Mouse (Mus musculus): Measurements from ENCODE around the gene Dkk3. TPM values are rescaled to one million over a fixed set of nuclear protein-coding genes. Genes with fewer than 3 reads are reported as not detected.
A peak's percentile ranks its signal among the peaks of the same experiment; 100 is the strongest.

Gene Dkk3
- total RNA-seq (2021): 100 to 1,000 TPM; 136 to 236 TPM

GRCm38 (mm10) chr7:112158942-112159341, at the start of gene Dkk3:
Gene Dkk3, minus strand, starts transcription at chr7:112159057.
- DNase-seq (ENCODE audit: low spot score in 2 of 2): peak; percentile 47 to 75
- intact Hi-C loops (cut with DNase I): no loop called here

- DNase-seq (ENCODE audit: low spot score in 2 of 2): no peak
- intact Hi-C loops (cut with DNase I): no loop called here
These were observed 48.9 kb upstream of the Dkk3 start for GRCm38 (mm10) chr7:112207717-112208116.

DNA sequence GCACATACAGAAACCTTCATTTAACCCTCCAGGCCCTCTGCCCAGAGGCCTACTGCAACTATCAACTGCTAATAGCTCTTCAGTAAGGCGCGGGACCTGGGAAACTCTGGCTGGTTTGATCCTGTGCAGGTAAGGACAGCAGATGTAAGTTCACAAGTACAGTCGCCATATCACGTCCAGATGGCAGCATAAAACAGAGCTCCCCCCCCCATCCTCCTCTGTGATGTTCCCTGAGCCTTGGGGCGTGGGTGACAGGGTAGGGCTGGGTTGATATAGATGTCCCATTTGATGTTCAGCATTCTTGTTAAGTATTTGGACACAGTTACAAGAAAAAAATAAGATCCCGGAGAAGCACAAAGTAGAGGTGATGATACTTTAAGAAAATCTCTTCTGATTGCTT, 46.7 kb upstream of the Dkk3 start:
- no peak for DNase-seq (ENCODE audit: low spot score in 2 of 2)
- intact Hi-C loops (cut with DNase I): loop anchor here (2.0 kb wide), 2 partner anchors 17 to 35 kb away; no protein-coding TSS in a partner anchor

DNA sequence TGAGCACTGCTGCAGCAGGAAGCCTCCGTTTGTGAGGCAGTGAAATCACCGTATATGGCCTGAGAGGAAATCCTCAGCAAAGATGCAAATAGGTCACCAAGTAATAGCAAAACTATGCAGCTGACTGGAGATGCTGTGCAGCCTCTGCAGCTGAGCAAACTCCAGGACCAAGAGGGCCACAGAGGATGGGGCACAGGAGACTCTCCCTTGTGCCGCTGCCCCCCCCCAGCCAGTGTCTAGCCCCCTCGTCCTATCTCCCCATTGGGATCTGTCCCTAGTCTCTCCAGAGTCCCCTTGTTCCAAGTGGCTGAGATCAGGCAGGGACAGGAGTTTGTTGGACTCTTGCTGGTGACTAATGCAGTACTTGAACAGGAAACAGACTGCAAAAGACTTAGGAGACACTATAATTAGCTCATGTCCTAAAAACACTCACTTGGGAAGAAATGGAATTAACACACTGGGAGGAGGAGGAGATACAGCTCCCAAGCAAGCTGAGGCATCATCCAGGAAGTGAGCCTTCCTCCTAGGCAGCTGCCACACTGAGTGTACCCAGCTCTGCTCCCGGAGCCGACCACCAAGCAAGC, 45.6 kb upstream of the Dkk3 start:
- DNase-seq (ENCODE audit: low spot score in 2 of 2): peak in 1 of 2 experiments; percentile 63
- intact Hi-C loops (cut with DNase I): loop anchor here (2.0 to 5.0 kb wide), 3 partner anchors 18 to 133 kb away; no protein-coding TSS in a partner anchor

GRCm38 (mm10) chr7:112203937-112204336, 45.1 kb upstream of the Dkk3 start:
- intact Hi-C loops (cut with DNase I): loop anchor here (2.0 to 5.0 kb wide), 3 partner anchors 19 to 133 kb away; no protein-coding TSS in a partner anchor
- DNase-seq (ENCODE audit: low spot score in 2 of 2): no peak

DNA sequence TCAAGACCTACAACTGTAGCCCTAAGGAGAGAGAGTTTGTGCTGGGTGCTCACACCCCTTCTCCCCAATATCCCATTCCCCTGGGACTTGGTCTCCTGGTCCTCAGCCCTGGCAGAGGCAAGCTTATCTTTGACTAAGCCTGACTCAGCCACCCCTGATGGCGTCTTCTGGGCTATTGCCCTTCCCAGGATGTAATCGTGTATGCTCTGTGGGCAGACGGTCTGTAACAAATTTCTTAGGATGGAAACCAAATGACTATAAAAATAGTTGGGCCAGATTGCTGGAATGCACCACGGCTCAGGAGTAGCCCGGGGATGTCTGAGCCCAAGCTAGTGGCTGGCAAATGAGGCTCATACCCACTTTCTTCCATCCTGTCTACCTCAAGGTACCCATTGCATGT, 44.0 kb upstream of the Dkk3 start:
- intact Hi-C loops (cut with DNase I): loop anchor here (5.0 kb wide), 1 partner anchor 134 kb away; no protein-coding TSS in a partner anchor
- peak; percentile 58 to 69 for DNase-seq (ENCODE audit: low spot score in 2 of 2)

GRCm38 (mm10) chr7:112202194-112202593, 43.3 kb upstream of the Dkk3 start:
- intact Hi-C loops (cut with DNase I): loop anchor here (5.0 kb wide), 1 partner anchor 135 kb away; no protein-coding TSS in a partner anchor

DNA sequence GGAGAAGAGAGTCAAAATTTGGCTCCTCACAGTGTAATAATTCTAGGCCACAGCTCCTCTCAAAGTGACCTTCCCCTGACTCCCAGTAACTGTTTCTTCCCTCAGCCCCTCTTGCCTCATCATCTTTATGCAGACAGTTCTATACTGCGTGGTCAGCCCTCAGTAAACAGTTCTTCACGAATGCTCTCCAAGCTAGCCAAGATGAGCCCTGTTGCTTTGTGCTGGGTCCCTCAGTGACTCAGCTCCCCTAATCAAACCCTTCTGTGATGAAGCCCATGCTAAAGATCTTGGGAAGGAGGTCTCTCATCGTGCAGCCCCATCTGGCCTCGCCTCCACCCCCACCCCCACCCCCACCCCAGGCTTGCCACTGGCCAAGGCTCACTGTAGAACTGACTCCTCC, 41.9 kb upstream of the Dkk3 start:
- no peak for DNase-seq (ENCODE audit: low spot score in 2 of 2)
- intact Hi-C loops (cut with DNase I): loop anchor here (5.0 kb wide), 1 partner anchor 137 kb away; no protein-coding TSS in a partner anchor

More at GRCm38 (mm10) chr7:112202194-112202593, 43.3 kb upstream of the Dkk3 start:
- DNase-seq (ENCODE audit: low spot score in 2 of 2): no peak

DNA sequence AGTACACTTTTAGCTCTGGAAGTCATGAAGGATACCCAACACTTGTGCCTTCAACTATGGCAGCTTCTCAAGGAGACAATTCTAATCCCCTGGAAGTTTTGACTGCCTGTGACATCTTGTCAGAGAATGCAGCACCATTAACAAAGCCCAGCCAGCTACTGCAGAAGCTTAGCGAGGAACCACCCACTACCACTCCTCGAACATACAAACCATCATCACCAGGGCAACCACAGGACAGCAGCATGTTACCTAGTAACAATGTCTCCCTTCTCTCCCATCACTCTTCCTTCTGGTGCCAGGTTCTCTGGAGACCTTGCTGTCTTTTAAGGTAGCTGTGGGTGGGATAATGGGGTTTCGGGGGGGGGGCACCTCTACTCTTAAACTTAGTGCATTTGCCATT, 40.5 kb upstream of the Dkk3 start:
- no peak for DNase-seq (ENCODE audit: low spot score in 2 of 2)
- intact Hi-C loops (cut with DNase I): no loop called here

- intact Hi-C loops (cut with DNase I): no loop called here
- DNase-seq (ENCODE audit: low spot score in 2 of 2): no peak
These were observed 38.6 kb upstream of the Dkk3 start for GRCm38 (mm10) chr7:112197461-112197860.

- intact Hi-C loops (cut with DNase I): no loop called here
- DNase-seq (ENCODE audit: low spot score in 2 of 2): no peak
These were observed 35.4 kb upstream of the Dkk3 start for GRCm38 (mm10) chr7:112194286-112194685.

- no peak for DNase-seq (ENCODE audit: low spot score in 2 of 2)
- intact Hi-C loops (cut with DNase I): no loop called here
These were observed 33.9 kb upstream of the Dkk3 start for GRCm38 (mm10) chr7:112192778-112193177.

DNA sequence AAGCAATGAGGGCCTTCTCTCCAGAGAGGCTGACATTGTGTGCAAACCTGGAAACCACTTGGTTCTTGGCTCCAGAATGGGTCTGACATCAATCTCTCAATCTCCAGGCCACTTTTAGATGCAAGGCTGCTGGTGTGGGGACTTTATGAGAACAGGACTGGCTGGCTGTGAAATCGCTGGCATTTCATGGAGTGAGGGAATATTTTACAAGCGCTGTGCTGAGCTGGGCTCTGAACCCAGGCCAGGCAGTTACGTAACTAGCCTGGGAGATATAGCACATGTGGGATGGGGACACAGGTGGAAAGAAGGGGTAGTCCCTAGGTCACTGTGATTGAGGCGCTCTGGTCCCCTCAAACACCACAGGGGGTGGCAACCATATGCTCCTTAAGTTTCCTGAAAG, 33.4 kb upstream of the Dkk3 start:
- intact Hi-C loops (cut with DNase I): no loop called here
- DNase-seq (ENCODE audit: low spot score in 2 of 2): peak in 1 of 2 experiments; percentile 74

DNA sequence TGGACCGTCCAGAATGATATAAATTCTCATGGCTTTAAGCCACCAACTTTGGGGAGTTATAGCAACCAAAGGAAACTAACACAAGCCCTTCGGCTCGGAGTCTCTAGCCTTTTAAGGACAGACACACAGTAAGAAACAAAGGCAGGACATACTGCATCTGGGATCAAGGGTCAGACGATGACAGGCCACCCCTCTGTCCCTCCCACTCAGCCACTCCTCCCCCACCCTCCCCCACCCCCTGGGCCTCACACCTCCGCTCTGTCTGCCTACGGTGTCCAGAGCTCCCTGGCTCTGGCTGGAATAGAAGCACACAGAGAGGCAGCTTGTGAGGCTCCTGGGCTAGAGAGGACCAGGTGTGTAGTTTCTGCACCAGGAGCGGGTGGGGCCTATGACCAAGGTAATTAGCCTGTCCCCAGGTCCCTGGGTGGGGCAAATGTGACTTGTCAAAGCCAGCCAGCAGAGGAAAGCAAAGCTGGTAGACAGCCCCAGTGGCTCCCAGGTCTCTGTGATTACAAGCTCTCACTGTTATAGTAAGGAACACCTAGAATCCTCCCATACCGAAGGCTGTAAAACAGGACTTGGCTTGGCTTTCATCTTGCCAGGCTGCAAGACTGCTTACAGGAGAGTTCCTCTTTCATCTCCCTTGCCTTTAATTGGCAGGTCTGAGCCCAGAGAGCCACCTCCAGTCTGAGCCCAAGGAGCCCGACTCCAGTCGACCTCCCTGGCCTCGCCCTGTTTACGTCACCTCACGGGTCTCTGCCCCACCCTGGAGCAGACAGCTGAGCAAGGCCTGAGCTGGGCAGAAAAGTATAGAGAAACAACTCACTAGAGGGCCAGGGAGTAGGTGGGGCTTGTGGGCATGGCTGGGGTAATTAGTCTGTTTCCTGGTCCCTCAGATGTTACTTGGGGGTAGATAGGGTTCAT, 28.9 kb upstream of the Dkk3 start:
- intact Hi-C loops (cut with DNase I): no loop called here
- no peak for DNase-seq (ENCODE audit: low spot score in 2 of 2)

DNA sequence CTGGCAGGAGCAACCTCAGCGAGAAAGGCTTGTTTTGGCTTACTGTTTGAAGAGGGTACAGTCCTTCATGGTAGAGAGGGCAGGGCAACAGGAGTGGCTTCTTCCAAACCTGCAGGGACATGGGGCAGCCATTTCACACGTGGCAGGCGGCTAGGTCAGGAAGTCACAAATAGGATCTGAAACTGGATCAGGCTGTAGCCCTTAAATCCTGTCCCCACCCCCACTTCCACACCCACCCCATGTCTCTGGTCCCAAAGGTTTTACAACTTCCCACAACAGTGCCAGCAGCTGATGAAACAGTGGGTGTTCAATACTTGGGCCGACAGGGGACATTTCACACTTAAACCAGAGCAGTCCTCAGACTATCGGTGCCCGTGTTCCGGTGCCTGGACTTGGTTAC, 28.0 kb upstream of the Dkk3 start:
- intact Hi-C loops (cut with DNase I): no loop called here
- no peak for DNase-seq (ENCODE audit: low spot score in 2 of 2)

DNA sequence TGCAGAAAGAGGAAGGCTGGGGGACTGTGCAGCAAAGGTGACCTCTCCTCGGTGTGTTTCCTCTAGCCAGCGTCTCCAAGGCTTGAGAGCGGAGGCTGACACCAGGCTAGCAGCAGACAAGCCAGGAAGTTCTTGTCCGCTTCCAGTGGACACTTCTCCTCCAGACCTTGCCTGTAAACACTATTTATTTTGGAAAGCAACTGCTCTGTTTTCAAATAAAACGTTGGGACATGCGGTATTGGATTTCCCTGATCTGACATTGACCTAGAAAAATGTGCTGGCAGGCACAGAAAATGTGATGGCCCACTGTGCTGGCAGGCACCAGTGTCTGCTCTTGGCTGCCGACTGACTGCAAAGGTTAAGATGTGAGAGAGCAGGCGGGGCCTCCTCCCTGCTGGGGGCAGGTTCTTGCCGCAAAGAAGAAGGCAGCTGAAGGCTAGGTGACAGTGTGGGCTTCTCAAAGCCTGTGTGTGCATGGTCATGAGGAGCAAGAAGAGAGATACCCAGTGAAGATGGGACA, 26.4 kb upstream of the Dkk3 start:
- no peak for DNase-seq (ENCODE audit: low spot score in 2 of 2)
- intact Hi-C loops (cut with DNase I): no loop called here

- no peak for DNase-seq (ENCODE audit: low spot score in 2 of 2)
- intact Hi-C loops (cut with DNase I): loop anchor here (5.0 kb wide), 2 partner anchors 43 to 153 kb away; partner anchors contain the start of gene Mical2
These were observed 25.8 kb upstream of the Dkk3 start for GRCm38 (mm10) chr7:112184519-112185225.

DNA sequence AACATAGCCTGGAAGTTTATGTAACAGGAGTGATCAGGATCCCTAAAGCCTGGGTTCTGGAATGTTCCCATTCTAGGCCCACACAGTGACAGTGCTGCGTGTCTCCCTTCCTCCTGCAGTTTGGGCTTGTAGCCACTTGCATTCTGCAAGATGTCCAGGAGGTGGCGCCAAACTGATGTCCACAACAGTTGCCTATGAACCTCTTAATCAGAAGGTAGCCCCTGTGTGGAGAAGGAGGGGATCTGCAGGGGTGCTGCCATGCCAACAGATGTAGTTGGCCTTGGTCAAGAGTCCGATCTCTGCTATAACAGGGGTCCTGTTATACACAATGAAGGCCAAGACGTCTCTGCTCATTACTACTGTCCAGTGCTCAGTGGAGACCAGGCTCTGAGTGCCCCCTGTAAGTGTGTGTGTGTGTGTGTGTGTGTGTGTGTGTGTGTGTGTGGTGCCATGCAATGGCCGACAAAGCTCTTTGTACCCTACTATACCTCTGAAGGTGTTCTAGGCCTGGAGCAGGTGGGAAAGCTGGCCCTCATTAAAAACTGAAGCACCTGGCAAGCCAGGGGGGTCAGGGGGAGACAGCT, 24.5 kb upstream of the Dkk3 start:
- peak; percentile 93 to 94 for DNase-seq (ENCODE audit: low spot score in 2 of 2)
- intact Hi-C loops (cut with DNase I): loop anchor here (2.0 to 5.0 kb wide), 3 partner anchors 44 to 185 kb away; partner anchors contain the start of gene Mical2

DNA sequence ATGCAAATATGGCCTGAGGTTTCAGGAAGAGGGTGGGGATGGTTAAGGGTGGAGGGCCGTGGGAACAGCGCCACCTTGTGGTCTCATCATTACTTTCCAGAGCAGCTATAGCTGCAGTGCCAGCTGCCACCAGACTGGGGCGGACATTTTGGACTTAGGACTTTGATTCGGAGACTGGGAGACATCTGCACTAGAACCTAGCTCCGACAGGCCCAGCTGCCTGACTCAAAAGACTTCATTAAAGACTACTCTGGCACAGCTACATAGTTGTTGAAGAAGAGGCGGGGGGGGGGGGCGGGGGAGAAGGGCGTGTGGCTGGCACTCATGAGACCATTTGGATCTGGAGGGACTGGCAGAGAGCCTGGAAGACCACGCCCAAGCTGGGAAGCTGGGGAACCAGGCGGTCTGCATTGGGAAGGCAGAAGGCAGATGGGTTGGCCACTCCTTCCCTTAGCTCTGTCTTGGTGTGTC, 21.4 kb upstream of the Dkk3 start:
- DNase-seq (ENCODE audit: low spot score in 2 of 2): peak; percentile 83 to 88
- intact Hi-C loops (cut with DNase I): loop anchor here (5.0 kb wide), 2 partner anchors 47 to 157 kb away; partner anchors contain the start of gene Mical2

Measured in left cerebral cortex, postnatal 36 days (tissue).